Mouse (Mus musculus) embryonic facial prominence, embryonic 15.5 days (tissue): ENCODE results near the gene Ptma. TPM values are rescaled to one million over a fixed set of nuclear protein-coding genes. Genes with fewer than 3 reads are reported as not detected.
A peak's percentile ranks its signal among the peaks of the same experiment; 100 is the strongest.
"Not testable (repeated sequence)": the region's sequence is repeated elsewhere in the genome, so short reads cannot be mapped to it uniquely, and the experiment has no call there.

Experiments used
- ATAC-seq: fragments of 200-750 bp; cut with Nextera tagmentation; 2 replicates; pipeline ENCODE4 v1.8.0; 2017; ENCODE audit warnings: low read depth, moderate TSS enrichment; ENCODE audit not compliant: insufficient number of reproducible peaks, low FRiP score, low TSS enrichment
- H3K27ac ChIP-seq: fragments of 300-500 bp; sonication (generic); replicated peaks from 2 replicates; pipeline ENCODE4 v1.5.1; 2015; ENCODE audit warnings: mild to moderate bottlenecking, inconsistent platforms
- H3K27me3 ChIP-seq: fragments of 300-500 bp; sonication (generic); 2 replicates; pipeline ENCODE4 v1.6.1; 2015; ENCODE audit warnings: inconsistent platforms
- H3K36me3 ChIP-seq: fragments of 300-500 bp; sonication (generic); 2 replicates; pipeline ENCODE4 v1.6.1; 2015; ENCODE audit warnings: mild to moderate bottlenecking, inconsistent platforms
- H3K4me1 ChIP-seq: fragments of 300-500 bp; sonication (generic); 2 replicates; pipeline ENCODE4 v1.6.1; 2015; ENCODE audit warnings: inconsistent platforms
- H3K4me2 ChIP-seq: fragments of 300-500 bp; sonication (generic); replicated peaks from 2 replicates; pipeline ENCODE4 v1.6.1; 2015; ENCODE audit warnings: mild to moderate bottlenecking, inconsistent platforms
- H3K4me3 ChIP-seq: fragments of 300-500 bp; sonication (generic); replicated peaks from 2 replicates; pipeline ENCODE4 v1.5.1; 2015; ENCODE audit warnings: mild to moderate bottlenecking, inconsistent platforms
- H3K9ac ChIP-seq: fragments of 300-500 bp; sonication (generic); 2 replicates; pipeline ENCODE4 v1.6.1; 2015; ENCODE audit warnings: inconsistent platforms
- H3K9me3 ChIP-seq: fragments of 300-500 bp; sonication (generic); replicated peaks from 2 replicates; pipeline ENCODE4 v1.6.1; 2016; ENCODE audit warnings: inconsistent platforms
- WGBS: fragments of 180-500 bp; shearing (Covaris S2); methylation state at CpG from one replicate; pipeline ENCODE4 v1.1.7; 2015; 5-methylcytosine and 5-hydroxymethylcytosine counted together
- polyA plus RNA-seq: library from polyadenylated mRNA; unstranded; fragments of >200 nt; fragmentation: Nextera tagmentation; extraction: Ambion mirVana; gene quantifications from 2 replicates; pipeline ENCODE4 v1.2.1, GENCODE M21; 2015

Ptma gene
- 1,945 and 2,079 TPM in 2 replicates for polyA plus RNA-seq

DNA sequence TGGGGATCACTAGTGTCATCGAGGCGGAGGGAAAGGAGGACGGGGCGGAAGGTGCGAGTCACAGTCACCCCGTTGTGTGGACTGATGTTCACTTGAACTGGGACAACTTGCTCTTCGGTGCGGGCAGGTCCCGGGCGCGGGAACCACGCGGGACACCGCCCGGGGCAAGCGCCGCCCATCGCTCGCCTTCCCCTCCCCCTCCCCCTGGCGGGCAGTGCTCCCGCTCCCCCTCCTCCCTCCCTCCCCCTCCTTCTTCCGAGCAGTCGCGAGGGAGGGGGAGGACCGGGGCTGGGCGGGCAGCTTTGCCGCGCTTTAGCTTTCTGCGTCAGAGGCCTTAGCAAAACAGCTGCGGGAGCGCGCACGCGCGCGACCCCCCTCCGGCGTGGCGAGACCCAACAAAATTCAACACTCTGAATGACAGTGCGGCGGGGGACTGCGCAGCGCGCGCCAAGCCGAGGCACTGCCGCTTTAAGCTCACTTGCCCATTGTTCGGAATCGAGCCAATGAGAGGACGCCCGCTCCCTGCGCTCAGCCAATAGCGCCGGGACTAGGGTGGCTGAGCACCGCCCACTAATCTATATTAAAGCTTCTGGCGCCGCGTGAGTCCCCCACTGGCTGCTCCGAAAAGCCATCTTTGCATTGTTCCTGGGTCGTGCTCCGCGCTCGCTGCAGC lies at the start of gene Ptma:
Gene Ptma, plus strand, starts transcription at position 611 of the 673 bp plus-strand sequence.
- Histone ChIP-seq H3K9me3 (no peaks in the 10 kb centered on the region), H3K27me3 (no peaks in the 10 kb centered on the region), H3K4me2 (peak within 1 kb of the TSS; percentile 85), H3K4me1 (peaks cover 44% of the 10 kb centered on the region), H3K27ac (peak within 1 kb of the TSS; percentile 100), H3K9ac (peak within 1 kb of the TSS; percentile 99), H3K36me3 (peaks cover 13% of the 10 kb centered on the region; the same call in 1 of the 2 replicates), H3K4me3 (peak within 1 kb of the TSS; percentile 99)
- under 1% methylated on average over 55 of the region's 63 CpGs for WGBS
- peak; percentile 96 for ATAC-seq

- Histone ChIP-seq H3K4me2 (no peak overlapping the region), H3K36me3 (no peaks in the 10 kb centered on the region), H3K9ac (no peak overlapping the region), H3K4me3 (no peak overlapping the region), H3K9me3 (no peaks in the 10 kb centered on the region), H3K27me3 (no peaks in the 10 kb centered on the region), H3K4me1 (peaks cover 8% of the 10 kb centered on the region), H3K27ac (no peak overlapping the region)
- no peak for ATAC-seq
- WGBS = 87% methylated on average over 5 of the region's 5 CpGs
Observed at GRCm38 (mm10) chr1:86477738-86478285, 48.7 kb upstream of the Ptma start.

GRCm38 (mm10) chr1:86479099-86479825 lies 47.3 kb upstream of the Ptma start:
- no peaks in the 10 kb centered on the region for H3K9me3 ChIP-seq
- no peaks in the 10 kb centered on the region for H3K36me3 ChIP-seq
- no peak overlapping the region for H3K9ac ChIP-seq
- no peak for ATAC-seq
- no peak overlapping the region for H3K27ac ChIP-seq
- H3K4me3 ChIP-seq = no peak overlapping the region
- 0 out of 2 replicates have a peak, but pooled peaks cover 6% of the 10 kb centered on the region for H3K4me1 ChIP-seq
- H3K4me2 ChIP-seq = no peak overlapping the region
- no peaks in the 10 kb centered on the region for H3K27me3 ChIP-seq
- WGBS = 72% methylated on average over 8 of the region's 8 CpGs

DNA sequence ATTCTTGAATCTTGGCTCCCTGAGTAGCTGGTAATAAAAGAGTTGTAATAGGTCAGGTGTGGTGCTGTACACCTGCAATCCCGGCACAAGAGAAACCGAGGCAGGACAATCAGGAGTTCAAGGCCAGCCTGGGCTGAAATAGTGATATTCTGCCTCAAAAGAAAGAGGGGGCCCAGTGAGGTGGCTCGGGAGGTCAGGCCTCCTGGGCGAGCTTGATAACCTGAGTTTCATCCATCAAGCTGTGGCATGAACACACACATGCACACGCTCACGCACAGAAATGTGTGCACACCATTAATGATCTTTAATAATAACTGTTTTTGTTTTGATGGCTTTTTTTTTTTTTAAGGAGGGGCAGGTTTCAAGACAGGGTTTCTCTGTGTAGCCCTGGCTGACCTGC lies 46.2 kb upstream of the Ptma start:
- 89% methylated on average over 6 of the region's 6 CpGs for WGBS
- Histone ChIP-seq H3K27me3 (no peaks in the 10 kb centered on the region), H3K9ac (no peak overlapping the region), H3K4me3 (no peak overlapping the region), H3K4me1 (0 out of 2 replicates have a peak, but pooled peaks cover 6% of the 10 kb centered on the region), H3K4me2 (no peak overlapping the region), H3K9me3 (no peaks in the 10 kb centered on the region), H3K27ac (no peak overlapping the region), H3K36me3 (no peaks in the 10 kb centered on the region)
- ATAC-seq = no peak

DNA sequence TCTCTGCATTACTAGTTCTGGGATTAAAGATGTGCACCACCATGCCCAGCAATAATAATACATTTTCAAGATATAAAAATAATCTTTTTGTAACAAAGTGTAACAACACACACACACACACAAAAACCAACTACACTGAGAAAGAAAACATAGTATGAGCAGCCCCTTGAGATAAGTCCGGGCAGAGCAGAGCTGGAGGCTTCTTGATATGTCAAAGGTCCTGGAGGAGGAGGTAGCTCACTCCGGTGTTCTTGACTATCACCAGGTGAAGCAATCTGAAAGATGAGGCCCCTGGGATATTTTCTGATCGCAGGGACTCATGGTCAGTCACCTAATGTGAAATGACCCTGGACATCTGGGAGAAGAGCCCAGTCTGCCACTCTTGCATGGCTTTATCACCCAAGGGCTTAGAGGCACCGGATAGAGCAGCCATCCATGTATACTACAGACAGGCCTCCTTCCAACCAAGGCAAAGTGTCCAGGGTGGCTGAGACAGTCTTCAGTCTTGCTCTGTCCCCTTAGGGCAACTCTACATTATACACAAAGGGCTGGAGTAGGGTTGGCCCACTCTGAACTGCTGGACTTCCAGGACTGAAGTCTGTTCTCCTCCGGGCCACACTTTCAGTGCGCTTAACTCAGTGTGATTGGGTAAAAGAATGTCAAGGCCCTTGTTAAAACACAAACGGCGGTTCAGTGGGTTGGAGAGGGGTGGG lies 45.6 kb upstream of the Ptma start:
- no peaks in the 10 kb centered on the region for H3K36me3 ChIP-seq
- ATAC-seq = no peak
- WGBS = 80% methylated on average over 8 of the region's 8 CpGs

GRCm38 (mm10) chr1:86481468-86481867 lies 45.1 kb upstream of the Ptma start:
- no peak overlapping the region for H3K4me2 ChIP-seq
- 56% methylated on average over 7 of the region's 7 CpGs for WGBS
- 0 out of 2 replicates have a peak, but pooled peaks cover 6% of the 10 kb centered on the region for H3K4me1 ChIP-seq
- H3K36me3 ChIP-seq = no peaks in the 10 kb centered on the region
- ATAC-seq = no peak
- H3K27ac ChIP-seq = peak overlapping the region; percentile 72
- no peaks in the 10 kb centered on the region for H3K27me3 ChIP-seq
- no peak overlapping the region for H3K4me3 ChIP-seq
- no peaks in the 10 kb centered on the region for H3K9me3 ChIP-seq
- H3K9ac ChIP-seq = no peak overlapping the region

More for the DNA sequence above, 45.6 kb upstream of the Ptma start:
- 0 out of 2 replicates have a peak, but pooled peaks cover 6% of the 10 kb centered on the region for H3K4me1 ChIP-seq
- no peaks in the 10 kb centered on the region for H3K9me3 ChIP-seq
- no peak overlapping the region for H3K27ac ChIP-seq
- no peak overlapping the region for H3K4me3 ChIP-seq
- H3K27me3 ChIP-seq = no peaks in the 10 kb centered on the region
- H3K4me2 ChIP-seq = no peak overlapping the region
- no peak overlapping the region for H3K9ac ChIP-seq

- Histone ChIP-seq H3K27ac (peak overlapping the region; percentile 72), H3K4me1 (0 out of 2 replicates have a peak, but pooled peaks cover 6% of the 10 kb centered on the region), H3K9ac (no peak overlapping the region), H3K4me3 (no peak overlapping the region), H3K4me2 (no peak overlapping the region), H3K36me3 (no peaks in the 10 kb centered on the region), H3K9me3 (no peaks in the 10 kb centered on the region), H3K27me3 (no peaks in the 10 kb centered on the region)
- no peak for ATAC-seq
- 68% methylated on average over 11 of the region's 11 CpGs for WGBS
Observed at GRCm38 (mm10) chr1:86482288-86482687, 44.2 kb upstream of the Ptma start.

DNA sequence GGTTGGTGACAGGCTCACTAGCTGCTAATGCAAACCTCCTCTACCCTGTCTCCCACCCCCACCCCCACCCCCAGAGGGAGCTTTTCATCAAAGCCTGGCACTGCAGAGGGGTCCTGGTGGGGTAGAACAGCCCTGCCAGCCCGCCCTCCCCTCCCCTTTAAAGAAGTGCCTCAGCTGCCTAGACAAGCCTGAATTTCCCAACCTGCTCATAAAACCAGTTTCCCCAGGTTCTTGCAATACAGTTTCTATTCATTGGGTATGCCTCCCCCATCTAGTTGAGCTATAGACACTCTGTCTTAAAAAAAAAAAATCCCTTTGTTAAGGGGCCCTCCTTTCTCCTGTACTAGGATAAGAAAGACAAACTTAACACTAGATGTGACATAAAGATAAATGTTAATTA lies 43.8 kb upstream of the Ptma start:
- WGBS = 24% methylated on average over 1 of the region's 1 CpGs
- Histone ChIP-seq H3K4me1 (0 out of 2 replicates have a peak, but pooled peaks cover 6% of the 10 kb centered on the region), H3K4me2 (no peak overlapping the region), H3K9ac (no peak overlapping the region), H3K9me3 (no peaks in the 10 kb centered on the region), H3K27me3 (no peaks in the 10 kb centered on the region), H3K27ac (peak overlapping the region; percentile 72), H3K36me3 (no peaks in the 10 kb centered on the region), H3K4me3 (no peak overlapping the region)
- no peak for ATAC-seq

DNA sequence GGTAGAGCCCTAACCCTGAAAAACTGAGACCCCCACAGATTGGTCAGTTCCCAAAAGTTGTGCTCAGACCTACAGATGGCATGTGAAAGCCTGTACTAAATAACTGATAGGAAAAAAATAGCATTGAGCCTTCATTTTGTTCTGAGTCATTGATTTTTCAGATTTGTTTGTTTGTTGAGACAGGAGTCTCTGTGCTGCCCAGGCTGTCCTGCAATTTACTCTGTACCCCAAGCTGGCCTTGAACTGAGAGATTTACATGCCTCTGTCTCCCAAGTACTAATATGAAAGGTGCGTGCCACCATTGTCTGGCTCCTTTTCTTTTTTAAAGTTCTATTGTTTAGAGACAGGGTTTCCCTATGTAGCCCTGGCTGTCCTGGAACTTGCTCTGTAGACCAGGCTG lies 41.2 kb upstream of the Ptma start:
- no peak for ATAC-seq
- Histone ChIP-seq H3K4me3 (no peak overlapping the region), H3K4me2 (no peak overlapping the region), H3K27me3 (no peaks in the 10 kb centered on the region), H3K27ac (no peak overlapping the region), H3K4me1 (peaks cover 19% of the 10 kb centered on the region), H3K36me3 (no peaks in the 10 kb centered on the region), H3K9ac (no peak overlapping the region), H3K9me3 (no peaks in the 10 kb centered on the region)
- WGBS = 94% methylated on average over 1 of the region's 1 CpGs

DNA sequence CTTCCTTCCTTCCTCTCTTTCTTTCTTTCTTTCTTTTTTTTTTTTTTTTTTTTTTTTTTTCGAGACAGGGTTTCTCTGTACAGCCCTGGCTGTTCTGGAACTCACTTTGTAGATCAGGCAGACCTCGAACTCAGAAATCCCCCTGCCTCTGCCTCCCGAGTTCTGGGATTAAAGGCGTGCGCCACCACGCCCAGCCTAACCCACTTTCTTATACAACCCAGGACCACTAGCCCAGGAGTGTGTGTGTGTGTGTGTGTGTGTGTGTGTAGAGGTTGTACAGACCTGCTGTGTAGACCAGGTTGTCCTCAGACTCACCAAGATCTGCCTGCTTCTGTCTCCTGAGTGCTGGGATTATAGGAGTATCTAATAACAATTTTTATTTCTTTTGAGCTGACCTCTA lies 40.7 kb upstream of the Ptma start:
- not testable (repeated sequence) for H3K9ac ChIP-seq, H3K4me2 ChIP-seq, ATAC-seq, H3K36me3 ChIP-seq, H3K9me3 ChIP-seq, H3K4me3 ChIP-seq, H3K27me3 ChIP-seq, H3K27ac ChIP-seq
- WGBS = 97% methylated on average over 6 of the region's 6 CpGs
- H3K4me1 ChIP-seq = peaks cover 20% of the 10 kb centered on the region
